Mouse (Mus musculus) hindbrain, embryonic 11.5 days (tissue): ENCODE measurements at regions not wholly inside any gene's neighbourhood (a gene's known extent, or its start where the extent isn't known, plus 50 kb on each side); places are given as distances from the start of the nearest gene placed in this dataset.
A peak's percentile ranks its signal among the peaks of the same experiment; 100 is the strongest.

Source experiments
- ATAC-seq: fragments of 200-750 bp; cut with Nextera tagmentation; 2 replicates; pipeline ENCODE4 v1.8.0; 2017; ENCODE audit warnings: mild to moderate bottlenecking, moderate TSS enrichment, moderate library complexity; ENCODE audit not compliant: low FRiP score
- DNase-seq: peaks from one replicate; pipeline ENCODE4 v3.0.0-alpha.2; 2015; ENCODE audit warnings: low spot score
- H3K27ac ChIP-seq: fragments of 300-500 bp; sonication (generic); 2 replicates; pipeline ENCODE4 v1.5.1; 2014; ENCODE audit warnings: mild to moderate bottlenecking, low read depth, low read length
- H3K27me3 ChIP-seq: fragments of 300-500 bp; sonication (generic); 2 replicates; pipeline ENCODE4 v1.6.1; 2014; ENCODE audit warnings: mild to moderate bottlenecking, low read length, moderate library complexity, mixed read lengths; ENCODE audit not compliant: control insufficient read depth, insufficient read depth
- H3K36me3 ChIP-seq: fragments of 300-500 bp; sonication (generic); 2 replicates; pipeline ENCODE4 v1.6.1; 2014; ENCODE audit warnings: mild to moderate bottlenecking, low read length, moderate library complexity, mixed read lengths; ENCODE audit not compliant: control insufficient read depth, insufficient read depth
- H3K4me1 ChIP-seq: fragments of 300-500 bp; sonication (generic); replicated peaks from 2 replicates; pipeline ENCODE4 v1.6.1; 2014; ENCODE audit warnings: low read length, mixed read lengths; ENCODE audit not compliant: control insufficient read depth, insufficient read depth
- H3K4me2 ChIP-seq: fragments of 300-500 bp; sonication (generic); replicated peaks from 2 replicates; pipeline ENCODE4 v1.6.1; 2014; ENCODE audit warnings: mild to moderate bottlenecking, low read depth, low read length
- H3K4me3 ChIP-seq: fragments of 300-500 bp; sonication (generic); 2 replicates; pipeline ENCODE4 v1.5.1; 2014; ENCODE audit warnings: low read depth, low read length
- H3K9ac ChIP-seq: fragments of 300-500 bp; sonication (generic); 2 replicates; pipeline ENCODE4 v1.6.1; 2014; ENCODE audit warnings: low read depth, low read length
- H3K9me3 ChIP-seq: fragments of 300-500 bp; sonication (generic); 2 replicates; pipeline ENCODE4 v1.6.1; 2016; ENCODE audit warnings: low read length; ENCODE audit not compliant: control insufficient read depth
- WGBS: fragments of 180-500 bp; shearing (Covaris S2); extraction: QIAGEN DNeasy Blood & Tissue Kit; methylation state at CpG from one replicate; pipeline ENCODE4 v1.1.7; 2014; 5-methylcytosine and 5-hydroxymethylcytosine counted together

GRCm38 (mm10) chr16:13204948-13205470 is 51.3 kb upstream of the Mrtfb start:
- Histone ChIP-seq H3K27ac (no peak overlapping the region), H3K9me3 (no peaks in the 10 kb centered on the region)
- 86% methylated on average over 6 of the region's 6 CpGs for WGBS

DNA sequence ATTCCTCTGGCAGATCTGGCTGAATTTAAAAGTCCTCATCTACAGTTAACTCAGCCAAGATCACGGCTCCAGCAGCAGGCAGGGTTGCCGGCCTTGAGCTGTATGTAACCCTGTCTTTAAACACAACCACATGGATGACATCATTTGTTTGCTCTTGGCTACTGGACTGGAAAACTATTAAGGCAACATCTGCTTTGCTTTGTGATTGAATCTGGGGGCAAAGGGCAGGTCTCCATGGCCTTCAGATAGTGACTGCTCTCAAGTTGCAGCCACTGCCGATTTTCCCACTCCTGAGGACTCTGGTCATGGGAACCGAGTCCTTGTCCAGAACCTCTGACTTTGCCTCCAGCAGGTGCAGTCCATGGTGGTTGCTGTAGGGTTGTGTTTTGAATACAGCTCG is 50.4 kb upstream of the Mrtfb start:
- no peak overlapping the region for H3K27ac ChIP-seq
- H3K4me3 ChIP-seq = no peak overlapping the region
- H3K4me1 ChIP-seq = no peaks in the 10 kb centered on the region
- DNase-seq (peak; percentile 44), ATAC-seq (no peak)
- H3K27me3 ChIP-seq = no peaks in the 10 kb centered on the region
- no peaks in the 10 kb centered on the region for H3K9me3 ChIP-seq
- no peaks in the 10 kb centered on the region for H3K36me3 ChIP-seq
- H3K9ac ChIP-seq = no peak overlapping the region
- H3K4me2 ChIP-seq = no peak overlapping the region
- 41% methylated on average over 5 of the region's 5 CpGs for WGBS

More at GRCm38 (mm10) chr16:13204948-13205470, 51.3 kb upstream of the Mrtfb start:
- H3K4me1 ChIP-seq = no peaks in the 10 kb centered on the region
- no peak overlapping the region for H3K4me3 ChIP-seq
- no peak overlapping the region for H3K4me2 ChIP-seq
- H3K36me3 ChIP-seq = no peaks in the 10 kb centered on the region
- ATAC-seq (no peak), DNase-seq (no peak)
- H3K27me3 ChIP-seq = no peaks in the 10 kb centered on the region
- no peak overlapping the region for H3K9ac ChIP-seq
